Mouse (Mus musculus) forebrain, postnatal 0 days (tissue): ENCODE data around the gene Cxcl17. TPM values are rescaled to one million over a fixed set of nuclear protein-coding genes. Genes with fewer than 3 reads are reported as not detected.
A peak's percentile ranks its signal among the peaks of the same experiment; 100 is the strongest.

ENCODE experiments used
- ATAC-seq: fragments of 200-750 bp; cut with Nextera tagmentation; 2 replicates; pipeline ENCODE4 v1.8.0; 2017; ENCODE audit warnings: mild to moderate bottlenecking, moderate library complexity
- DNase-seq: peaks from one replicate; pipeline ENCODE4 v3.0.0-alpha.2; 2015
- H3K27ac ChIP-seq: fragments of 300-500 bp; sonication (generic); 2 replicates; pipeline ENCODE4 v1.5.1; 2014; ENCODE audit warnings: low read depth, mild to moderate bottlenecking, antibody characterized with exemption, low read length, moderate library complexity, mixed read lengths
- H3K27me3 ChIP-seq: fragments of 300-500 bp; sonication (generic); 2 replicates; pipeline ENCODE4 v1.6.1; 2014; ENCODE audit warnings: mild to moderate bottlenecking, low read length, mixed read lengths; ENCODE audit not compliant: insufficient read depth
- H3K36me3 ChIP-seq: fragments of 300-500 bp; sonication (generic); 2 replicates; pipeline ENCODE4 v1.6.1; 2014; ENCODE audit warnings: mild to moderate bottlenecking, moderate library complexity; ENCODE audit not compliant: insufficient read depth
- H3K4me1 ChIP-seq: fragments of 300-500 bp; sonication (generic); 2 replicates; pipeline ENCODE4 v1.6.1; 2014; ENCODE audit warnings: antibody characterized with exemption; ENCODE audit not compliant: insufficient read depth
- H3K4me2 ChIP-seq: fragments of 300-500 bp; sonication (generic); 2 replicates; pipeline ENCODE4 v1.6.1; 2014; ENCODE audit warnings: low read depth, mild to moderate bottlenecking, moderate library complexity
- H3K4me3 ChIP-seq: fragments of 300-500 bp; sonication (generic); 2 replicates; pipeline ENCODE4 v1.5.1; 2014; ENCODE audit warnings: low read depth, low read length, mixed read lengths
- H3K9ac ChIP-seq: fragments of 300-500 bp; sonication (generic); 2 replicates; pipeline ENCODE4 v1.6.1; 2014; ENCODE audit warnings: mild to moderate bottlenecking
- H3K9me3 ChIP-seq: fragments of 300-500 bp; sonication (generic); 2 replicates; pipeline ENCODE4 v1.6.1; 2016; ENCODE audit warnings: low read length
- CTCF ChIP-seq: sonication (generic); IDR thresholded peaks from 2 replicates; pipeline ENCODE4 v1.5.1; 2016; ENCODE audit warnings: antibody characterized with exemption, control low read depth, low read depth
- WGBS: fragments of 180-500 bp; shearing (Covaris S2); extraction: QIAGEN DNeasy Blood & Tissue Kit; methylation state at CpG from one replicate; pipeline ENCODE4 v1.1.7; 2014; 5-methylcytosine and 5-hydroxymethylcytosine counted together
- polyA plus RNA-seq: library from polyadenylated mRNA; unstranded; fragments of >200 nt; fragmentation: Nextera tagmentation; extraction: Ambion mirVana; gene quantifications from 2 replicates; pipeline ENCODE4 v1.2.1, GENCODE M21; 2015
- total RNA-seq: library from RNA; depleted of rRNA; stranded (reverse); fragments of >200 nt; gene quantifications from 2 replicates; pipeline ENCODE4 v1.2.3, GENCODE M21; 2014

Gene Cxcl17
- total and polyA plus RNA-seq, 2 experiments from 2014 or later = 0.35 TPM; not detected in 1

GRCm38 (mm10) chr7:25391856-25392453, 20.7 kb downstream of the Cxcl17 start:
- DNase-seq (no peak), ATAC-seq (no peak)
- no peak overlapping the region for H3K9ac ChIP-seq
- H3K4me2 ChIP-seq = no peak overlapping the region
- 74% methylated on average over 2 of the region's 2 CpGs for WGBS
- H3K36me3 ChIP-seq = peaks cover 15% of the 10 kb centered on the region
- H3K27ac ChIP-seq = no peak overlapping the region
- no peak for TF ChIP-seq CTCF
- peaks cover 28% of the 10 kb centered on the region for H3K4me1 ChIP-seq
- H3K9me3 ChIP-seq = no peaks in the 10 kb centered on the region
- no peaks in the 10 kb centered on the region for H3K27me3 ChIP-seq
- H3K4me3 ChIP-seq = no peak overlapping the region

GRCm38 (mm10) chr7:25390986-25391385, 21.7 kb downstream of the Cxcl17 start:
- Histone ChIP-seq H3K4me2 (no peak overlapping the region), H3K4me3 (no peak overlapping the region), H3K27me3 (no peaks in the 10 kb centered on the region), H3K36me3 (peaks cover 22% of the 10 kb centered on the region), H3K4me1 (peaks cover 28% of the 10 kb centered on the region), H3K27ac (no peak overlapping the region), H3K9me3 (no peaks in the 10 kb centered on the region), H3K9ac (0 out of 2 replicates have a peak overlapping the region, but pooled peaks have one; percentile 6)
- DNase-seq = no peak
- 61% methylated on average over 2 of the region's 2 CpGs for WGBS
- TF ChIP-seq CTCF = no peak
- ATAC-seq = no peak

GRCm38 (mm10) chr7:25390054-25390770, 22.5 kb downstream of the Cxcl17 start:
- peaks cover 28% of the 10 kb centered on the region for H3K36me3 ChIP-seq
- peaks cover 28% of the 10 kb centered on the region for H3K4me1 ChIP-seq
- 46% methylated on average over 8 of the region's 8 CpGs for WGBS
- no peak overlapping the region for H3K4me3 ChIP-seq
- ATAC-seq (0 out of 2 replicates have a peak, but pooled peaks have one; percentile 8), DNase-seq (no peak)
- H3K9me3 ChIP-seq = no peaks in the 10 kb centered on the region
- no peak overlapping the region for H3K9ac ChIP-seq
- no peak overlapping the region for H3K27ac ChIP-seq
- TF ChIP-seq CTCF = no peak
- no peaks in the 10 kb centered on the region for H3K27me3 ChIP-seq
- H3K4me2 ChIP-seq = no peak overlapping the region

- 87% methylated on average over 7 of the region's 7 CpGs for WGBS
- H3K4me1 ChIP-seq = peaks cover 19% of the 10 kb centered on the region
- no peak overlapping the region for H3K4me3 ChIP-seq
- ATAC-seq (no peak), DNase-seq (no peak)
- no peak overlapping the region for H3K27ac ChIP-seq
- H3K4me2 ChIP-seq = no peak overlapping the region
- no peaks in the 10 kb centered on the region for H3K27me3 ChIP-seq
- TF ChIP-seq CTCF = no peak
- peaks cover 41% of the 10 kb centered on the region for H3K36me3 ChIP-seq
- no peaks in the 10 kb centered on the region for H3K9me3 ChIP-seq
- H3K9ac ChIP-seq = no peak overlapping the region
These were observed 23.8 kb downstream of the Cxcl17 start for GRCm38 (mm10) chr7:25388916-25389315.

GRCm38 (mm10) chr7:25387811-25388440, 24.8 kb downstream of the Cxcl17 start:
- no peak overlapping the region for H3K9ac ChIP-seq
- H3K9me3 ChIP-seq = no peaks in the 10 kb centered on the region
- no peak for TF ChIP-seq CTCF
- ATAC-seq (no peak), DNase-seq (no peak)
- H3K4me1 ChIP-seq = peaks cover 9% of the 10 kb centered on the region; the same call in 1 of the 2 replicates
- H3K4me3 ChIP-seq = no peak overlapping the region
- H3K4me2 ChIP-seq = no peak overlapping the region
- H3K27ac ChIP-seq = no peak overlapping the region
- H3K27me3 ChIP-seq = no peaks in the 10 kb centered on the region
- peaks cover 51% of the 10 kb centered on the region for H3K36me3 ChIP-seq
- WGBS = 93% methylated on average over 18 of the region's 18 CpGs

GRCm38 (mm10) chr7:25385850-25386555, 26.7 kb downstream of the Cxcl17 start:
- no peak for DNase-seq
- peaks cover 64% of the 10 kb centered on the region for H3K36me3 ChIP-seq
- 0 out of 2 replicates have a peak, but pooled peaks cover 6% of the 10 kb centered on the region for H3K4me1 ChIP-seq
- no peaks in the 10 kb centered on the region for H3K27me3 ChIP-seq
- 74% methylated on average over 12 of the region's 12 CpGs for WGBS
- no peak for TF ChIP-seq CTCF
- H3K9ac ChIP-seq = 0 out of 2 replicates have a peak overlapping the region, but pooled peaks have one; percentile 1
- no peak overlapping the region for H3K4me3 ChIP-seq
- H3K4me2 ChIP-seq = no peak overlapping the region
- ATAC-seq = peak; percentile 5; the same call in 1 of the 2 replicates
- H3K27ac ChIP-seq = peak overlapping the region; percentile 64; the same call in 1 of the 2 replicates
- H3K9me3 ChIP-seq = no peaks in the 10 kb centered on the region
